Mouse (Mus musculus): ENCODE data around the gene Tmem30c.
"Not testable (repeated sequence)": the region's sequence is repeated elsewhere in the genome, so short reads cannot be mapped to it uniquely, and the experiment has no call there.

Gene Tmem30c

DNA sequence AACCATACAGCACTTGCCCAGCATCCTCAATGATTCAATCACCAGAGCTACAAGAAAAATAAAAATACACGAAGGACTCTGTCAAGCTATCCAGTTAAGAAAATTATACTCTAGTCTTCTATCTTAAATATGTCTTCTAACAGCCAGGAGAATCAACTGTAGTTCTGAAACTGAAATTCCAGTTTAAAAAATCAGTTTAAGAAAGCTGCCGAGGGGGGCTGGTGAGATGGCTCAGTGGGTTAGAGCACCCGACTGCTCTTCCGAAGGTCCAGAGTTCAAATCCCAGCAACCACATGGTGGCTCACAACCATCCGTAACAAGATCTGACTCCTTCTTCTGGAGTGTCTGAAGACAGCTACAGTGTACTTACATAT, 60.7 kb downstream of the Tmem30c start:
- DNase-seq (ENCODE audit: low spot score in 2 of 2), result not testable (repeated sequence)

- DNase-seq (ENCODE audit: low spot score in 2 of 2), result peak; percentile 94 to 97
Observed at GRCm38 (mm10) chr16:57231089-57231936, 61.4 kb downstream of the Tmem30c start, which contains the start of gene Tbc1d23. Gene Tbc1d23, minus strand, starts transcription at chr16:57231504.

DNA sequence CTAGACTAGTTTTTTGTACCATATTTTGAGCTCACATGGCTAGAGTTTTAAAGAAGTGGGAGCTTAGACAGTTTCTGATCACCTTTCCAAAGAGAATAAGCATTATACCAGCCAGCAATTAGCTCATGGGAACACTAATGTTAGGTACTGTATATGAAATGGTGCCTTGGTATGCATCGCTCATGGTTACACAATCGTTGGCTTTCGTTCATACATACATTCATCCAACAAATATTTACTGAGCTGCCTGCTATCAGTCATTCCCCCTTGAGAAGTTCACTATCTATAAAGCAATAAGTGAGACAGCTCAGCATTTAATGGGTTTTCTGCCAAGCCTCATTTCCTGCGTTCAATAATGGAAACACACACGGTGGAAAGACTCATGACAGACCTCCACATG, 66.2 kb downstream of the Tmem30c start:
- no peak for DNase-seq (ENCODE audit: low spot score in 2 of 2)

- no peak for DNase-seq (ENCODE audit: low spot score in 2 of 2)
Observed at GRCm38 (mm10) chr16:57220361-57220760, 72.3 kb downstream of the Tmem30c start.

All from spleen, postnatal 36 days (tissue).